Mouse (Mus musculus) thymus, postnatal 0 days (tissue): ENCODE measurements around the gene Stk35. TPM values are rescaled to one million over a fixed set of nuclear protein-coding genes. Genes with fewer than 3 reads are reported as not detected.

Experiments used
- DNase-seq: peaks from one replicate; pipeline ENCODE4 v3.0.0-alpha.2; 2015; ENCODE audit warnings: low spot score
- polyA plus RNA-seq: library from polyadenylated mRNA; unstranded; fragments of >200 nt; fragmentation: Nextera tagmentation; extraction: Ambion mirVana; gene quantifications from 2 replicates; pipeline ENCODE4 v1.2.1, GENCODE M21; 2015

Gene Stk35
- 5.4 and 6.0 TPM in 2 replicates for polyA plus RNA-seq

- DNase-seq: peak; percentile 76
Measured at GRCm38 (mm10) chr2:129800271-129800903, at the start of gene Stk35. Gene Stk35, plus strand, starts transcription at chr2:129800517.

GRCm38 (mm10) chr2:129782046-129782445 is 18.3 kb upstream of the Stk35 start:
- no peak for DNase-seq

- DNase-seq: no peak
Measured at GRCm38 (mm10) chr2:129796501-129796900, 3.8 kb upstream of the Stk35 start.

- DNase-seq: no peak
Measured at GRCm38 (mm10) chr2:129797709-129798108, 2.6 kb upstream of the Stk35 start.

GRCm38 (mm10) chr2:129798410-129798809 is 1.9 kb upstream of the Stk35 start:
- no peak for DNase-seq

- no peak for DNase-seq
Measured at GRCm38 (mm10) chr2:129800904-129801230, 550 bp downstream of the Stk35 start.

- DNase-seq: peak; percentile 76
Measured at GRCm38 (mm10) chr2:129801231-129802029, 1.1 kb downstream of the Stk35 start.

GRCm38 (mm10) chr2:129805486-129805885 is 5.2 kb downstream of the Stk35 start:
- DNase-seq: no peak

GRCm38 (mm10) chr2:129806486-129806885 is 6.2 kb downstream of the Stk35 start:
- DNase-seq: no peak

- DNase-seq: no peak
Measured at GRCm38 (mm10) chr2:129810563-129810962, 10.2 kb downstream of the Stk35 start.

GRCm38 (mm10) chr2:129814033-129814432 is 13.7 kb downstream of the Stk35 start:
- no peak for DNase-seq

- DNase-seq: no peak
Measured at GRCm38 (mm10) chr2:129815076-129815475, 14.8 kb downstream of the Stk35 start.

GRCm38 (mm10) chr2:129817603-129818257 is 17.4 kb downstream of the Stk35 start:
- DNase-seq: no peak

- DNase-seq: no peak
Measured at GRCm38 (mm10) chr2:129818868-129819267, 18.6 kb downstream of the Stk35 start.

GRCm38 (mm10) chr2:129819531-129819930 is 19.2 kb downstream of the Stk35 start:
- no peak for DNase-seq

GRCm38 (mm10) chr2:129819951-129820350 is 19.6 kb downstream of the Stk35 start:
- no peak for DNase-seq

- no peak for DNase-seq
Measured at GRCm38 (mm10) chr2:129821021-129821420, 20.7 kb downstream of the Stk35 start.

GRCm38 (mm10) chr2:129821568-129821967 is 21.3 kb downstream of the Stk35 start:
- DNase-seq: no peak

GRCm38 (mm10) chr2:129823310-129823709 is 23.0 kb downstream of the Stk35 start:
- DNase-seq: no peak

GRCm38 (mm10) chr2:129824254-129824653 is 23.9 kb downstream of the Stk35 start:
- DNase-seq: no peak

GRCm38 (mm10) chr2:129826141-129826540 is 25.8 kb downstream of the Stk35 start:
- no peak for DNase-seq

GRCm38 (mm10) chr2:129832993-129833392 is 32.7 kb downstream of the Stk35 start:
- no peak for DNase-seq
